Mouse (Mus musculus) thymus, postnatal 10 days (tissue): ENCODE results near the gene Dpp4.
A peak's percentile ranks its signal among the peaks of the same experiment; 100 is the strongest.

Source experiments
- DNase-seq, 2 experiments: peaks; one replicate each; pipeline ENCODE4 v3.0.0; 2021; ENCODE audit warnings: low spot score in 2 of 2

Gene Dpp4

GRCm38 (mm10) chr2:62412081-62412821, at the start of gene Dpp4:
Dpp4 (minus strand) TSS chr2:62412231.
- no peak for DNase-seq

GRCm38 (mm10) chr2:62460815-62461450, 48.9 kb upstream of the Dpp4 start:
- no peak for DNase-seq

- DNase-seq = no peak
Measured at GRCm38 (mm10) chr2:62460231-62460710, 48.2 kb upstream of the Dpp4 start.

GRCm38 (mm10) chr2:62459241-62460174, 47.5 kb upstream of the Dpp4 start:
- no peak for DNase-seq

GRCm38 (mm10) chr2:62458070-62458469, 46.0 kb upstream of the Dpp4 start:
- DNase-seq = peak in 1 of 2 experiments; percentile 17

GRCm38 (mm10) chr2:62454991-62455390, 43.0 kb upstream of the Dpp4 start:
- DNase-seq = no peak

- no peak for DNase-seq
Measured at GRCm38 (mm10) chr2:62454033-62454432, 42.0 kb upstream of the Dpp4 start.

- no peak for DNase-seq
Measured at GRCm38 (mm10) chr2:62450364-62450763, 38.3 kb upstream of the Dpp4 start.

- no peak for DNase-seq
Measured at GRCm38 (mm10) chr2:62449692-62450346, 37.8 kb upstream of the Dpp4 start.

- peak; percentile 38 to 51 for DNase-seq
Measured at GRCm38 (mm10) chr2:62440802-62441544, 28.9 kb upstream of the Dpp4 start.

- DNase-seq = no peak
Measured at GRCm38 (mm10) chr2:62440083-62440482, 28.1 kb upstream of the Dpp4 start.

GRCm38 (mm10) chr2:62431245-62431795, 19.3 kb upstream of the Dpp4 start:
- no peak for DNase-seq

- no peak for DNase-seq
Measured at GRCm38 (mm10) chr2:62425941-62426340, 13.9 kb upstream of the Dpp4 start.

GRCm38 (mm10) chr2:62423343-62423776, 11.3 kb upstream of the Dpp4 start:
- DNase-seq = no peak

GRCm38 (mm10) chr2:62422515-62423342, 10.7 kb upstream of the Dpp4 start:
- DNase-seq = no peak

GRCm38 (mm10) chr2:62421229-62421628, 9.2 kb upstream of the Dpp4 start:
- DNase-seq = no peak

- DNase-seq = no peak
Measured at GRCm38 (mm10) chr2:62420045-62420444, 8.0 kb upstream of the Dpp4 start.

GRCm38 (mm10) chr2:62417233-62417632, 5.2 kb upstream of the Dpp4 start:
- DNase-seq = no peak
